Mouse (Mus musculus) neutrophil, adult 5-6 weeks (primary cell): ENCODE data around the gene 1700086D15Rik. TPM values are rescaled to one million over a fixed set of nuclear protein-coding genes. Genes with fewer than 3 reads are reported as not detected.

Source experiments
- ATAC-seq: fragments of 151-379, 151-347 bp; 2 replicates; pipeline ENCODE4 v1.8.0; 2017; ENCODE audit warnings: mild to moderate bottlenecking, moderate TSS enrichment; ENCODE audit not compliant: insufficient number of reproducible peaks, poor library complexity, low FRiP score, severe bottlenecking; ENCODE audit errors: extremely low read depth
- total RNA-seq: library from RNA; stranded (forward); fragments of 200-1000 nt; gene quantifications from 2 replicates; pipeline ENCODE4 v1.2.3, GENCODE M21; 2017

Gene 1700086D15Rik
- total RNA-seq, result not detected in 2 replicates

DNA sequence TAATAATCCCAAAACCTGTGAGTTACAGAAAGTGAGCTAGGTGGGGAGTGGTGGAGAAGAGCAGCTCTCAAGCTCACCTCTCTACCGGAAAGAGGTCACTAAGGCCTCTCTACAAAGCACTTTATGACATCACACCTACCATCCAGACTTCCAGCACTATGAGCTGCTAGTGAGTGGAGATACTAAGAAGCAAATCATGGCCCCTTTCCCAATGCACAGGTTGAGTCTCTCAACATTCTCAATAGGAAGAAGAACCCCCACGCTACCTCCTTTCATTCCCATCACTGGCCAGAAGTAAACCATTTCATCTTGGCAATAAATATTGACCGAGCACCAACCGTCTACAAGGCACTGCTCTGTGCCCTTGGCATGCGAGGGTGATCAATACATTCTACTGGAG is at the start of gene 1700086D15Rik:
1700086D15Rik (minus strand) TSS at position 101 of the 400 bp plus-strand sequence.
- ATAC-seq, result no peak

GRCm38 (mm10) chr11:65209441-65209840 is 49.8 kb upstream of the 1700086D15Rik start:
- no peak for ATAC-seq

- ATAC-seq, result no peak
Observed at GRCm38 (mm10) chr11:65205306-65205705, 45.6 kb upstream of the 1700086D15Rik start.

DNA sequence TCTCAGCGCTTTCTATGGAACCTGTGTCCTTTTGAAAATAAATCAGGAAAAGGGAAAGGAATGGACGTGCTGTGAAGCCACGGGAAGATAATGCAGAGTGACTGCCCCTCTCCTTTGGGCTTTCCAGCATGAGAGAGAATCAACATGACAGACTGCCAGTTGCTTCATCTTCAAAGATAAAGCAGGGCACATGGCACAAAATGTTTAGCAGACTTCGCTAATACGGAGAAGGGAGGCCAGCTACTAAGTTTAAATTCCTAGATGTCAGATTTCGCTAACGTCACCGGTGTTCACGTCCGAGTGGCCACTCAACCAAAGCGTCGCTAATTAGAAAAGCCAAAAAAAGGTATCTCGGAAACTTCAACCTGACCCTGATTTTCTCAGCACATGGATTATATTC is 45.0 kb upstream of the 1700086D15Rik start:
- no peak for ATAC-seq

GRCm38 (mm10) chr11:65203020-65203419 is 43.3 kb upstream of the 1700086D15Rik start:
- no peak for ATAC-seq

DNA sequence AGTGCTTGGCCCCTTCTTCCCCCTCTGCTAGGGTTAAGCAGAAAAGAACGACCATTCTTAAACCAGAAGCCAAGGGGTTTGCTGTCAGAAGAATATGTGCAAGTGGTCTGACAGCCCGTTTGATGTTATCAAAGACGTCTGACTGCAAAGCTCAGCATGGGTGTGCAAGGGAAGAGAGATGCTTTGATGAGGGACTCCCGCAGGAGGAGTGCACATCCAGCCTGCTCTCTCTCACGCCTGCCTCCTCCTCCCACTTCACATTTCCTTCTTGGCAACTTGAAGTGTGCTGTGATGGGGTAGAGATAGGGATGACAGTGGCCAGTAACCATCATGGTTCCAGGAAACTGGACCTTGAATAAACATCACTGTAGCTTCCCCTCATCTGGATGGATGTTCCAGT is 42.5 kb upstream of the 1700086D15Rik start:
- no peak for ATAC-seq

- ATAC-seq, result no peak
Observed at GRCm38 (mm10) chr11:65198026-65198425, 38.3 kb upstream of the 1700086D15Rik start.

- no peak for ATAC-seq
Observed at GRCm38 (mm10) chr11:65197280-65197679, 37.6 kb upstream of the 1700086D15Rik start.

DNA sequence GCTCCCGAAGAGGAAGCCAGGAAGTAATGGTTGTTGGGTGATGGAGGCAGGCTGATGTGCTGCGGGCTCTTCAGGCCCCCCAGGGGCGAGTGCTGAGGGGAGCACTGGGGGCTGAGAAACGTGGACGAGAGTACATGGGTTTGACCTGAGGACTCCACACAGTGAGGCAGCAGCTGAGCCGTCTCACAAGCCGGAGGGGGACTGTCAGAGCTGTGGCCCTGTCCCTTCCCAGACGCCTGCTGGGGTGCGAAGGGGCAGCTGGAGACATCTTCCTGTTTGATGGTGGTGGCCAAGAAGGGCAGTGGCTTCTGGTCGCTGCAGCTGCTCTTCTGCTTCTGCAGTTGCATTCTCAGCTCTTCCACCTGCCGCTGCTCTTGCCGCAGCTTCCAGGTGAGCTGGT is 27.3 kb upstream of the 1700086D15Rik start:
- no peak for ATAC-seq

DNA sequence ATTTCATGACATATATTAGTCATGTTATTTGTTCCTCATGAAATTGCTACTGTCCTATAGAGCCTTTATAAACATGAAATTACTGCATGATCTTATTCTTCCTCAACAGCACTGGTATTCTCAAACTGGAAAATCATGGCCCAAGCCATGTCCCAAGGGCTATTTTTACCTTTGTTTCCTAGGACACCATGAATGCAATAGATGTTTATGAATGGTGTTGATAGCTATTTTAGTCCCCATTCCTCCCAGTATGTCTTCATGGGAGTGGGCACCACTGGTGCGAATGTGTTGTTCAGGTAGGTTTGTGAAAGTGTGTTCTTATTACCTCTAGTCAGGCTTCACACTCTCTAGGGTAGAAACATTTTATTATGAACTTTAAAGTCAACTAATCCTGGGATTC is 25.4 kb upstream of the 1700086D15Rik start:
- no peak for ATAC-seq

- ATAC-seq, result no peak
Observed at GRCm38 (mm10) chr11:65170121-65170750, 10.5 kb upstream of the 1700086D15Rik start.

DNA sequence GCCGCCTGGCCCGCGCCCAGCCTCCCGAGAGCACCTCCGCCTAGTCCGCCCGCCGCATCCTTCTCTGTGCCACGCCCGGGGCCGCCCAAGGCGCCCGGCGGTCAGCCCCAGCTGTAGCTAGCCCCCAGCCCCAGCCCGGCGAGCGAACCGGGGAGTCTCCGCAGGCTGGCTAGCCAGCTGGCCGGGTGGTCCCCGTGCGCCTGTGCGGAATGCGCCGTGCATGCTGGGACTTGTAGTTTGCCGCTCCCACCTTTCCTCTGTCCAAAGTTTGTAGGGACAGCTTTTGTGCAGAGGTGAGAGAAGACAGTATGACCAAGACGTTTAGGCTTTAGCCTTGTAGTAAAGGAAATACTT is 3.1 kb upstream of the 1700086D15Rik start, which contains the start of gene Arhgap44:
Arhgap44 (minus strand) TSS at position 195 of the 354 bp plus-strand sequence.
- no peak for ATAC-seq

DNA sequence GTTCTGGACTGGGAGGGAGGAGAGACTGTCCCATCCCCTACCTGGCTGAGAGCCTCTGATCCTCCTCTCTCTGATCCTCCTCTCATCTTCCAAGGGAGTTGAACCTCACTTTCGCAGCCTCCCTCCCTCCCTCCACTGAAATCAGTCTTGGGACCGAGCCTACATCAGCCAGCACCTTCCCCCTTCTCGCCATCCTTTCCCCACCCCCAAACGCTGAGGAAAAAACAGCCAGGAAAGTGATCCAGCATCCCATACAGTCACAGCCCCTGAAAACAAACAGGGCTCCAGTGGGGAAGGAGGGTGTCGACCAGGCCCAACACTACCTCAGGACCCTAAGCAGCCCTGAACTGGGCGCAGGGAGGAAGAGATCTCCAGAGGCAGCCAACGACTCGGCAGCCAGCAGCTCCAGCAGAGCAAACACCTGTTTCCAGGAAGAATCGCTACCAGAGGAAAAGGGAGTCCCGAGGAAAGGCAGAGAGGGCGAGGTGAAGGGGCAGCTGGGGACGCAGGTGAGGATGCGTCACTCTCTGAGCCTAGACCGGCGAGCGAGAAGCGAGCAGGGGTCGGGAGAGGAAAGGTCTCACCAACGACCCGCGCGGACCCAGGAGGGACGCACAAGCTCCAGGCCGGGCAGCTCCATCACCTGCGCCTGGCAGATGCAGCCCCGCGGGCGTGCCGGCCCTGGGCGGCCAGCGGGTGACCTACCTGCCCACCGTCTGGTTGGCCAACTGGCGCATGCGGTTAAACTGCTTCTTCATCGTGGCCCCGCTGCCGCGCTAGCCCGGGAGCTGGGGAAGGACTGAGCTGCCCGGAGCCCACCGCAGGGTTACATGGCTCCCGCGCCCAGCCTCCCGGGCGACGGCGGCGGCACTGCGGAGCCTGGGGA is 2.4 kb upstream of the 1700086D15Rik start:
- no peak for ATAC-seq

- no peak for ATAC-seq
Observed at GRCm38 (mm10) chr11:65160991-65161880, 1.5 kb upstream of the 1700086D15Rik start.

GRCm38 (mm10) chr11:65158658-65158990 is 1.1 kb downstream of the 1700086D15Rik start:
- no peak for ATAC-seq

DNA sequence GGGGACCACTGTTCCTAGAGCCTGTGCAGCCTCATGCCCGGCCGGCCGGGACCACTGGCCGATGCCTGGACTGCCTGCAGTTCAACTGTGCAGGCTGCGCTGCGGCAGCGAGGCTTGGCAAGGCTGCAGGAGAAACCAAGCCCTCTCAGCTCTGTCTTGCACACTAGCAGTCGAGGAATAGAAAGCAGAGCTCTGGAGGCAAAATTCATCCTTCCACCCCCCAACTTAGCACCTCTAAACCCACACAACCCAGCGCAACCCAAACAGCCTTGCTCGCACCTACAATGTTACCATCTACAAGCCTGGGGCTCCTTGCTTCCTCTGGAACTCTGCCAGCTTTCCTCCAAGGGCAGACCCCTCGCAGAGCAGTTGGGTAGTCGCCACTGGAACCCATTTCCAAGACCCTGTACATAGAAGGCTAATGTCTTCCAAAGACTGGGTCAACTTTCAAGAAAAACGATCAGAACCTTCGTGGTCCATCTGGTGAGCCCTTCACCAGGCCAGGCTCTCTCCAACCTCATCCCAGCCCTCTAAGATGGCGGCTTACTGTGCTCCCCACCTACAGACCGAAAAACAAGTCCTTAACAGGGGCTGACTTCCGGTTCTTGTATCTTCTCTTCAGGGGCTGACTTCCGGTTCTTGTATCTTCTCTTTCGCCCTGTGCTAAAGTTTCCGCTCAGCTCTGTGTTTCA is 1.6 kb downstream of the 1700086D15Rik start:
- ATAC-seq, result no peak

GRCm38 (mm10) chr11:65153006-65153405 is 6.7 kb downstream of the 1700086D15Rik start:
- ATAC-seq, result no peak

DNA sequence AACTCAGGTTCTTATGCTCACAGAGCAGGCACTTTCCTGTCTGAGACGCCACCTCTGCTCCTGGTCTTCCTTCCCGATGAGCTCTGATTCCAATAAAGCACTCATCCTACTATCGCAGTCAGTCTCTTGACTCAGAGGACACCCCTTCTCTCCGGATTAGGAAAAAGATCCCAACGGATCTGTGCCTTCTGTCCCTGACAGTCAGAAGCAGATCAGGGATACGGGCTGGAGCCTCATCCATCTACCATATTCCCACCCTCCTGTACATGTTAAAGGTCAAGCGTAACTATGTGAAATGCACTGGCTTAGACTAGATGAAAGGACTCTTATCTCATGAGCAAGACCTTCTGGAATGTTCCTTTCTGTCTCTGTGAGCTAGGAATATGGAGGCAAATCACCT is 11.2 kb downstream of the 1700086D15Rik start:
- no peak for ATAC-seq

DNA sequence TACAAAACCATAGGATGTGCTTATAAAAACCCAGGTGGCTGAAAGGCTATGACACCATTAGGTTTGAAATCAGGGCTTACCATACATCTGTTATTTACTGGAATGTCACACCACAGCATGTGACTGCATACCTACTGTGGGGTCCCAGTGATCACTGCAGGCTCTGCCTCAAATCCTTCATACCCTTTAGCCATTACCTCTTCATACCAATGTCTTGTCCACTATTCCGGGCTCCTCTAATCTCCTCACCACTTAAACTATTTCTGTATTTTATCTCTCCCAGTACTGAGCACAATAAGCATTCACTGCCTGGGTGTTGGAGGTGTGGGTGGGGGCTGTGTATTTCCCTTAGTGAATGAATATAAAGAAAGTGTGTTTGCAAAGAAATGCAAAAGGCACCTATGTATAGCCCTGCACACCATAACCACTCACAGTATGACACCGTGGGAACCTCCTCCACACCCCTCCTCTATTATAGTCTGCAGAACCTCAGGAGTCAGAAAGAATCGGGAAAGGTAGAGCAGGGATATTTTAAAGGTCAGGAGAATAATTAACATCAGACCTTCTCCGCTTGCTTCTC is 16.8 kb downstream of the 1700086D15Rik start:
- no peak for ATAC-seq
